Mouse (Mus musculus) Muller cell, postnatal 12 days (primary cell): ENCODE data around the gene Btbd35f5.
"Not testable (repeated sequence)": the region's sequence is repeated elsewhere in the genome, so short reads cannot be mapped to it uniquely, and the experiment has no call there.

Experiments
- DNase-seq: peaks from one replicate; pipeline ENCODE4 v3.0.0-alpha.2; 2015; ENCODE audit errors: inconsistent ontology term

The Btbd35f5 gene

DNA sequence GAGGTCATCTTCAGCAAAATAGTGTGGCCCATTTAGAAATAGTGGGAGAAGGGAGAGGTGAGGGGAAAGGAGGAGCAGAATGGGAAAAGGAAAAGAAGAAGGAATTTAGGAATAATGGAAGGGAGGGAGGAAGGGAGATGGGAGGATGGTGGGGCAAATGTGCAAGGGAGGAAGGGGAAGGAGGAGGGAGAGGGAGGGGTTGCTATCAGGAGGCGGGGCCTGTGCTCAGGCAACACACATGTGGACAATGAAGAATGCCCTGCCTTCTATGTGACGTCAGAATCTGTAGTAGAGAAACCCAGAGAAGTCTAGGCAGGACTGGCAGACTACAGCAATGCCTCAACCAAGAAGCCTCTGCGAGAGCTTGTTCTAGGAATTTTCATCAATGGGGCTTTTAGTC lies at the start of gene Btbd35f5:
Gene Btbd35f5 (plus strand): TSS at position 301 of the 400 bp plus-strand sequence.
- not testable (repeated sequence) for DNase-seq

GRCm38 (mm10) chrX:32941468-32941867 lies 32.2 kb upstream of the Btbd35f5 start, which contains the start of gene Gm21789:
Gm21789 (plus strand) TSS chrX:32941768.
- DNase-seq, result not testable (repeated sequence)
